ENCODE assay signal across 8 mouse cellular contexts in the genomic region with DNA sequence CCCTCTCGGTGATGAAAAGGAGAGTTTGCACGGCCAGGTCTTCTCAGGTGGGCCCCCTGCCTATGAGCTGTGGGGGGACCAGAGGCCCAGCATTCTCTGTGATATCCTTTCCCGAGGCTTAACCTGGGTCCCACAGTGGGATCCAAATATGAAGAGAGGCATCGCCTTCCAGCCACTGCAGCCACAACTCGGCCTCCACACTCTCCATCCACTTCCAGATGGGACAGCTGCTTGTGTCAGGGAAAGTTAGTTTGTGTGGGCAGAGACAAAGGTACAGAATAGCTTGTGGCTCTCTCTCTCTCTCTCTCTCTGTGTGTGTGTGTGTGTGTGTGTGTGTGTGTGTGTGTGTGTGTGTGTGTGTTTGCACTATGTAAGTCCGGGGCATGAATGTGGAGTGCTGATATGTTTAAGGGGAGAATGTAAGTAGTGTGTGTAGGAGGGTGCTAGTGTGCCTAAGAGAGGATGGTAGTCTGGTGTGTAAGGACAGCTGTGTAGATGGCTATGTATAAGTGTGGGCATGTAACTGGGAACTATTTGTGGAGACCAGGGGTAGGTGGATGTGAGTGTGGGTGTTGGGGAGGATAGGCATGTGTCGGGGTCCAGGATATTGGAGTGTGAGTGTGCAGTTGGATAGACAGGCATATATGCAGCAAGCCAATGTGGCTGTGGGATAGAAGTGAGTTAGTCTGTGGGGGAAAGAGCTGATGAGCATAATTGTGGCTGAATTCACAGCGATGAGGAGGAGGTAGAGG. TPM values are rescaled to one million over a fixed set of nuclear protein-coding genes. Genes with fewer than 3 reads are reported as not detected.
"Had no signal": no experiment of that assay in that cellular context is flagged by ENCODE, and none has a peak within 500 bp of the region (broad histone marks: within the 10 kb centered on the region; RNA-seq: fewer than 3 reads in every experiment).

No protein-coding gene starts in this region.

- DNase-seq: kidney, adult 11 months; kidney, adult 9 months; kidney, postnatal 36 days; layer of hippocampus, adult 9-11 months; layer of hippocampus, postnatal 36 days; lung, adult 18-20 months; thymus, postnatal 4 days had no signal

RNA-seq across cellular contexts. Expression of gene Ankmy1, which starts 27.2 kb away (rescaled TPM):
- total RNA-seq: midbrain, postnatal 0 days had no signal
